Mouse (Mus musculus) CH12F3 (cell line): Measurements from ENCODE around the gene Sh3glb1.

Experiments
- in situ Hi-C: fragments of 300-500 bp; cut with MboI; formaldehyde crosslinking; loops from 2 replicates; pipeline ENCODE4 v1.14.3; 2020; ENCODE audit warnings: low sequenced_read_pairs

Gene Sh3glb1

GRCm38 (mm10) chr3:144676249-144676648 lies 43.9 kb downstream of the Sh3glb1 start:
- in situ Hi-C loops, result no loop called here

GRCm38 (mm10) chr3:144672016-144672415 lies 48.1 kb downstream of the Sh3glb1 start:
- in situ Hi-C loops, result no loop called here

- in situ Hi-C loops, result no loop called here
Observed at GRCm38 (mm10) chr3:144669944-144670874, 49.9 kb downstream of the Sh3glb1 start.

- in situ Hi-C loops, result no loop called here
Observed at GRCm38 (mm10) chr3:144669457-144669864, 50.7 kb downstream of the Sh3glb1 start.

- in situ Hi-C loops, result no loop called here
Observed at GRCm38 (mm10) chr3:144668949-144669348, 51.2 kb downstream of the Sh3glb1 start.

GRCm38 (mm10) chr3:144668039-144668438 lies 52.1 kb downstream of the Sh3glb1 start:
- in situ Hi-C loops, result no loop called here

GRCm38 (mm10) chr3:144664363-144665299 lies 55.5 kb downstream of the Sh3glb1 start:
- in situ Hi-C loops, result no loop called here

- in situ Hi-C loops, result no loop called here
Observed at GRCm38 (mm10) chr3:144663415-144664093, 56.6 kb downstream of the Sh3glb1 start.

GRCm38 (mm10) chr3:144662215-144662852 lies 57.8 kb downstream of the Sh3glb1 start:
- in situ Hi-C loops, result no loop called here

- in situ Hi-C loops, result no loop called here
Observed at GRCm38 (mm10) chr3:144661439-144661838, 58.7 kb downstream of the Sh3glb1 start.

GRCm38 (mm10) chr3:144644202-144644601 lies 75.9 kb downstream of the Sh3glb1 start:
- in situ Hi-C loops, result no loop called here

- in situ Hi-C loops, result no loop called here
Observed at GRCm38 (mm10) chr3:144643301-144643871, 76.7 kb downstream of the Sh3glb1 start.

- in situ Hi-C loops, result no loop called here
Observed at GRCm38 (mm10) chr3:144642141-144642540, 78.0 kb downstream of the Sh3glb1 start.

- in situ Hi-C loops, result no loop called here
Observed at GRCm38 (mm10) chr3:144640033-144640432, 80.1 kb downstream of the Sh3glb1 start.

- in situ Hi-C loops, result no loop called here
Observed at GRCm38 (mm10) chr3:144639387-144639786, 80.7 kb downstream of the Sh3glb1 start.

GRCm38 (mm10) chr3:144638110-144638509 lies 82.0 kb downstream of the Sh3glb1 start:
- in situ Hi-C loops, result no loop called here

GRCm38 (mm10) chr3:144635236-144635635 lies 84.9 kb downstream of the Sh3glb1 start:
- in situ Hi-C loops, result no loop called here
